Mouse (Mus musculus) lung, embryonic 15.5 days (tissue): ENCODE measurements around the gene Gpx3. TPM values are rescaled to one million over a fixed set of nuclear protein-coding genes. Genes with fewer than 3 reads are reported as not detected.
"Not testable (repeated sequence)": the region's sequence is repeated elsewhere in the genome, so short reads cannot be mapped to it uniquely, and the experiment has no call there.

Experiments used
- ATAC-seq: fragments of 200-750 bp; cut with Nextera tagmentation; 2 replicates; pipeline ENCODE4 v1.8.0; 2017; ENCODE audit warnings: moderate number of reproducible peaks, borderline replicate concordance; ENCODE audit not compliant: low FRiP score, low TSS enrichment; ENCODE audit errors: extremely low read depth
- H3K27ac ChIP-seq: fragments of 300-500 bp; sonication (generic); 2 replicates; pipeline ENCODE4 v1.5.1; 2015; ENCODE audit warnings: moderate library complexity, mild to moderate bottlenecking, inconsistent platforms
- H3K27me3 ChIP-seq: fragments of 300-500 bp; sonication (generic); 2 replicates; pipeline ENCODE4 v1.6.1; 2015; ENCODE audit warnings: inconsistent platforms
- H3K36me3 ChIP-seq: fragments of 300-500 bp; sonication (generic); 2 replicates; pipeline ENCODE4 v1.6.1; 2015; ENCODE audit warnings: inconsistent platforms
- H3K4me1 ChIP-seq: fragments of 300-500 bp; sonication (generic); 2 replicates; pipeline ENCODE4 v1.6.1; 2015; ENCODE audit warnings: inconsistent platforms
- H3K4me2 ChIP-seq: fragments of 300-500 bp; sonication (generic); 2 replicates; pipeline ENCODE4 v1.6.1; 2015; ENCODE audit warnings: inconsistent platforms, mild to moderate bottlenecking, moderate library complexity
- H3K4me3 ChIP-seq: fragments of 300-500 bp; sonication (generic); 2 replicates; pipeline ENCODE4 v1.5.1; 2015; ENCODE audit warnings: mild to moderate bottlenecking, inconsistent platforms
- H3K9ac ChIP-seq: fragments of 300-500 bp; sonication (generic); 2 replicates; pipeline ENCODE4 v1.6.1; 2015; ENCODE audit warnings: inconsistent platforms
- H3K9me3 ChIP-seq: fragments of 300-500 bp; sonication (generic); 2 replicates; pipeline ENCODE4 v1.6.1; 2016; ENCODE audit warnings: inconsistent platforms
- WGBS: fragments of 180-500 bp; shearing (Covaris S2); methylation state at CpG from one replicate; pipeline ENCODE4 v1.1.7; 2015; 5-methylcytosine and 5-hydroxymethylcytosine counted together
- polyA plus RNA-seq: library from polyadenylated mRNA; unstranded; fragments of >200 nt; fragmentation: Nextera tagmentation; extraction: Ambion mirVana; gene quantifications from 2 replicates; pipeline ENCODE4 v1.2.1, GENCODE M21; 2015

The Gpx3 gene
- polyA plus RNA-seq, 1 experiment from 2014 or later, result 200 TPM

GRCm38 (mm10) chr11:54954716-54955115 lies 52.5 kb downstream of the Gpx3 start:
- Histone ChIP-seq H3K36me3 (no peaks in the 10 kb centered on the region), H3K4me2 (peak overlapping the region; percentile 75; the same call in 1 of the 2 replicates), H3K9ac (no peak overlapping the region), H3K4me1 (peaks cover 3% of the 10 kb centered on the region; the same call in 1 of the 2 replicates), H3K4me3 (no peak overlapping the region; the same call in 1 of the 2 replicates), H3K27ac (no peak overlapping the region), H3K9me3 (no peaks in the 10 kb centered on the region), H3K27me3 (no peaks in the 10 kb centered on the region)
- no peak for ATAC-seq
- 83% methylated on average over 8 of the region's 8 CpGs for whole genome bisulfite sequencing

GRCm38 (mm10) chr11:54955400-54955734 lies 53.1 kb downstream of the Gpx3 start:
- peak overlapping the region; percentile 87 for H3K4me3 ChIP-seq
- not testable (repeated sequence) for H3K27me3 ChIP-seq, H3K4me1 ChIP-seq, H3K36me3 ChIP-seq, H3K9me3 ChIP-seq, H3K27ac ChIP-seq, ATAC-seq
- H3K4me2 ChIP-seq, result peak overlapping the region; percentile 75
- peak overlapping the region; percentile 78 for H3K9ac ChIP-seq
- WGBS, result 38% methylated on average over 10 of the region's 10 CpGs

GRCm38 (mm10) chr11:54955735-54956480 lies 53.7 kb downstream of the Gpx3 start:
- peak; percentile 97 for ATAC-seq

GRCm38 (mm10) chr11:54956912-54957311 lies 54.7 kb downstream of the Gpx3 start:
- no peaks in the 10 kb centered on the region for H3K9me3 ChIP-seq
- H3K36me3 ChIP-seq, result no peaks in the 10 kb centered on the region
- no peak overlapping the region for H3K27ac ChIP-seq
- H3K4me3 ChIP-seq, result no peak overlapping the region
- WGBS, result 61% methylated on average over 7 of the region's 7 CpGs
- H3K4me1 ChIP-seq, result peaks cover 8% of the 10 kb centered on the region; the same call in 1 of the 2 replicates
- H3K4me2 ChIP-seq, result no peak overlapping the region
- no peak overlapping the region for H3K9ac ChIP-seq
- ATAC-seq, result no peak
- no peaks in the 10 kb centered on the region for H3K27me3 ChIP-seq

More at GRCm38 (mm10) chr11:54955735-54956480, 53.7 kb downstream of the Gpx3 start:
- H3K36me3 ChIP-seq, result no peaks in the 10 kb centered on the region
- peak overlapping the region; percentile 78 for H3K9ac ChIP-seq
- H3K4me2 ChIP-seq, result peak overlapping the region; percentile 75
- no peaks in the 10 kb centered on the region for H3K9me3 ChIP-seq
- peak overlapping the region; percentile 87 for H3K4me3 ChIP-seq
- H3K27ac ChIP-seq, result peak overlapping the region; percentile 88
- under 1% methylated on average over 59 of the region's 59 CpGs for whole genome bisulfite sequencing
- peaks cover 3% of the 10 kb centered on the region; the same call in 1 of the 2 replicates for H3K4me1 ChIP-seq
- no peaks in the 10 kb centered on the region for H3K27me3 ChIP-seq

- H3K27me3 ChIP-seq, ATAC-seq, H3K9me3 ChIP-seq, H3K27ac ChIP-seq, H3K4me2 ChIP-seq, H3K9ac ChIP-seq, H3K36me3 ChIP-seq, H3K4me3 ChIP-seq: not testable (repeated sequence)
- WGBS, result 74% methylated on average over 3 of the region's 3 CpGs
- H3K4me1 ChIP-seq, result peaks cover 14% of the 10 kb centered on the region; the same call in 1 of the 2 replicates
Observed at GRCm38 (mm10) chr11:54957708-54958107, 55.5 kb downstream of the Gpx3 start.

GRCm38 (mm10) chr11:54958571-54959073 lies 56.4 kb downstream of the Gpx3 start:
- Histone ChIP-seq H3K27me3 (no peaks in the 10 kb centered on the region), H3K36me3 (no peaks in the 10 kb centered on the region), H3K4me1 (peaks cover 18% of the 10 kb centered on the region; the same call in 1 of the 2 replicates), H3K9ac (no peak overlapping the region), H3K4me2 (no peak overlapping the region), H3K4me3 (no peak overlapping the region), H3K9me3 (no peaks in the 10 kb centered on the region), H3K27ac (no peak overlapping the region)
- no peak for ATAC-seq
- WGBS, result 28% methylated on average over 3 of the region's 3 CpGs

Other genes starting within 250 kb of the Gpx3 start
- gene Cdc42se2, start 114.8 kb upstream of the Gpx3 start, polyA plus RNA-seq, result 70.9 and 74.8 TPM in 2 replicates
- 5.7 and 9.7 TPM in 2 replicates for gene Lyrm7, start 41.5 kb upstream of the Gpx3 start, polyA plus RNA-seq
- 603 and 672 TPM in 2 replicates for gene Hint1, start 36.1 kb upstream of the Gpx3 start, polyA plus RNA-seq
- 14.9 and 17.5 TPM in 2 replicates for gene Tnip1, start 60.5 kb downstream of the Gpx3 start, polyA plus RNA-seq
- 422 and 428 TPM in 2 replicates for gene Anxa6, start 131.0 kb downstream of the Gpx3 start, polyA plus RNA-seq
- gene Ccdc69, start 175.7 kb downstream of the Gpx3 start, polyA plus RNA-seq, result 2.9 and 3.8 TPM in 2 replicates
- 18.4 and 21.3 TPM in 2 replicates for gene Gm2a, start 195.7 kb downstream of the Gpx3 start, polyA plus RNA-seq
- gene Slc36a3, start 249.3 kb downstream of the Gpx3 start, polyA plus RNA-seq, result not detected in 2 replicates